Mouse (Mus musculus): Measurements from ENCODE around the gene Klhdc10.

DNA sequence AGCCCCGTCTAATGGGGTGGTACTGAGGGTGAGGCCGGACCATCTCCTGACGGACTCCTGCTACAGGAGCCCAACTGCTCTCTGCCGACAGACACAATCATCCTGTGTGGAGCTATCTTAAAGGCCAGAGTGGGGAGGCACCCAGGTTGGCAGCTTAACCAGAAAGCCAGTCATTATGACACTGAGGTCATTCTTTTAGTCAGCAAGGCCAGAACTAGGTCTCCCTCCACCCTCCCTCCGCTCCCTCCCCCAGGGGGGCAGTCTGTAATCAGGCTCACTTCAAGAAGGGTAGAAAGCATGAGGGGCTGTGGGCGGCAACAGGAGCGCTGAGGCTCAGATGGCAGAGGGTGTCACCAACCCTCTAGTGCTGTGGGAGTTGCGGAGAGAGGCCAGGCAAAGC lies 48.0 kb upstream of the Klhdc10 start:
- TF ChIP-seq GATA1 (IDR thresholded peaks at IDR 0.05; ENCODE audit: borderline replicate concordance, low read length) (no peak), CTCF (IDR thresholded peaks at IDR 0.05; ENCODE audit: low read depth, low read length) (no peak), POLR2AphosphoS5 (IDR thresholded peaks at IDR 0.05; ENCODE audit: insufficient replicate concordance, low read depth, low read length) (no peak), TAL1 (conservative IDR thresholded peaks at IDR 0.05; ENCODE audit: low read depth, low read length) (no peak)
